13 mouse cellular contexts compared by ENCODE assay signal in the genomic region with DNA sequence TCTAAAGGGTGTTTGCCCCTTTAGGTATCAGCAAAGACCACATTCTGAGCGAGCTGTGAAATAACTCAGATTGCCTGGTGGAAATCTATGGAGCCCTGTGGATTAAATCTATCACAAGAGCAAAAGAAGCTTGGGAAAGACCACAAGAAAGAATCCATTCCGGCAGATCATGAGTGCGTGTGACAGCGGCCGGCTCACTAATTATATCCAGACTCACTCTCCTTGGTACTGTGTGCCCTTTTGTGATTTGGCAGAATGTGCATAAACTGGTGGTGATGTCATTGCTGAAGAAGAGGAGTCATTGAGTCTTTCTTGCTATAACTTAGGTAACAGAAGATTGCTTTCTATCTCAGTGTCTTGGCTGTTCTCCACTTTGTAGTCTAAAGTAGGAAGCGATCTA.
"Had no signal": no experiment of that assay in that cellular context is flagged by ENCODE, and none has a peak within 500 bp of the region (broad histone marks: within the 10 kb centered on the region; RNA-seq: fewer than 3 reads in every experiment).

No protein-coding gene starts in this region.

- ATAC-seq: liver, postnatal 0 days; midbrain, embryonic 13.5 days had no signal

- DNase-seq: kidney, postnatal 10 days; kidney, postnatal 4 days; liver; liver, embryonic 13.5 days; liver, postnatal 0 days; right cerebral cortex, postnatal 14 days; thymus, adult 2 months; thymus, postnatal 25 days had no signal

- H3K9ac ChIP-seq: limb, embryonic 12.5 days; liver, embryonic 13.5 days; liver, postnatal 0 days; lung, embryonic 15.5 days; midbrain, embryonic 13.5 days; stomach, embryonic 15.5 days had no signal

- H3K4me3 ChIP-seq: layer of hippocampus, adult 2 months; limb, embryonic 12.5 days; liver, embryonic 13.5 days; lung, embryonic 15.5 days; midbrain, embryonic 13.5 days; stomach, embryonic 15.5 days had no signal

- H3K4me2 ChIP-seq: limb, embryonic 12.5 days; liver, embryonic 13.5 days; lung, embryonic 15.5 days; midbrain, embryonic 13.5 days; stomach, embryonic 15.5 days had no signal

- H3K9me3 ChIP-seq: limb, embryonic 12.5 days; liver, embryonic 13.5 days; lung, embryonic 15.5 days; midbrain, embryonic 13.5 days; stomach, embryonic 15.5 days had no signal

- H3K27me3 ChIP-seq: liver, embryonic 13.5 days; lung, embryonic 15.5 days; midbrain, embryonic 13.5 days; stomach, embryonic 15.5 days had no signal

- H3K36me3 ChIP-seq: limb, embryonic 12.5 days; liver, embryonic 13.5 days; lung, embryonic 15.5 days; midbrain, embryonic 13.5 days; stomach, embryonic 15.5 days had no signal

- H3K4me1 ChIP-seq: liver, embryonic 13.5 days had no signal

- H3K27ac ChIP-seq: layer of hippocampus, adult 2 months; limb, embryonic 12.5 days; liver, embryonic 13.5 days; lung, embryonic 15.5 days; midbrain, embryonic 13.5 days; stomach, embryonic 15.5 days had no signal
